Mouse (Mus musculus): ENCODE results near the gene Actr3b.
A peak's percentile ranks its signal among the peaks of the same experiment; 100 is the strongest.
"Not testable (repeated sequence)": the region's sequence is repeated elsewhere in the genome, so short reads cannot be mapped to it uniquely, and the experiment has no call there.

Gene Actr3b

DNA sequence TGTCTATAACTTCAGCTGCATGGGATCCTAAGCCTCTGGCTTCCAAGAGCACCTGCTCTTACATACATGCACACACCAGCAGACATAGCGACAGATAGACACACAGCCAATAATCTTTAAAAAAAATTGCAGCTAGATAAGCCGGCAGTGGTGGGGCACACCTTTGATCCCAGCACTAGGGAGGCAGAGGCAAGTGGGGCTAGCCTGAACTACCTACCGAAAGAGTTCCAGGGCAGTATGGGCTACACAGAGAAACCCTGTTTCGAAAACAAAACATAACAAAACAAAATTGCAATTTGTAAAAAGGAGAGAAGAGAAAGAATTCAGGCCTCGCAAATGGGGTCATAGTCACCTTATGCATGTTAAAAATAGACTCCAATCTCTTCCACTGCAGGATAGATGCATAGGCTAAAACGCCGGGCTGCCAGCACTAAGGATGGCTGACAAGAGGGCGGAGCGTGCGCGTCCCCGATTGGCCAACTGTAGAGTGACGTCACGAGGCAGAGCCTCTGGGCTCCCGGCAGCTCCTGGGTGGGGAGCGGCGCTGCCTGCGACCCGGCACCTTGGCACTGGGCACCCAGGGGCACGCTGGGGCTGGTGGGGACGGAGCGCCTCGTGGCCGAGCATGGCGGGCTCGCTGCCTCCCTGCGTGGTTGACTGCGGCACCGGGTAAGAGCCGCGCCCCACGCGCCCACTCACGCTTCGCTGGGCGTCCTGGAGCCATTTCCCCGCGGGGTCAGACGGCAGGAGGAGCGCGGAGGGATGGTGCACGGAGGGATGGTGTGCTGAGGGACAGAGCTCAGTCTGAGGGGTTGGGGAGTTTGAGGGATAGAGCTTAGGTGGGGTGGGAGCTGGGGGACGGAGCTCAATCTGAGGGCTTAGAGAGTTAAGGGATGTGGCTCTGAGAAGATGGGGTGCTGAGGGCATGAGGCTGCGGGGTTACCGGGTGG lies at the start of gene Actr3b:
TSS of gene Actr3b (plus strand) at position 538 of the 950 bp plus-strand sequence.
- peak; percentile 70 for DNase-seq (ENCODE audit: low spot score)

DNA sequence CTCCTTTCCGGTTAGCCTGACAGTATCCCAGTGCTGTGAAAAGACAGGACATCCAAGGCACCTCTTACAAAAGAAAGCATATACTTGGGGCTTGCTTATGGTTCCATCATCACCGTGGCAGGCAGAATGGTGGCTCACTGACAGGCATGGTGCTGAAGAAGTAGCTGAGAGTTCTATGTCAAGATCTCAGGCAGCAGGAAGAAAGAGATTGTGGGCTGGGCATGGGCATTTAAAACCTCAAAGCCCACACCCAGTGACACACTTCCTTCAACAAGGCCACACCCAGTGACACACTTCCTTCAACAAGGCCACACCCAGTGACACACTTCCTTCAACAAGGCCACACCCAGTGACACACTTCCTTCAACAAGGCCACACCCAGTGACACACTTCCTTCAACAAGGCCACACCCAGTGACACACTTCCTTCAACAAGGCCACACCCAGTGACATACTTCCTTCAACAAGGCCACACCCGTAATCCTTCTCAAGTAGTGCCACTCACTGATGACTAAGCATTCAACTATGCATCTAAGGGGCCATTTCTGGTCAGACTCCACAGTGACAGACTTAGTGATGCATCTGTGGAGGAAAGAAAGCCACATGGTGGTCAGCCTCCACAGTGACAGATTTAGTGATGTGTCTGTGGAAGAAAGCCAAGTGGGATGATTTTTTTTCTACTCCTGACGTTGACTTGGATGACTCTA lies 46.6 kb upstream of the Actr3b start:
- DNase-seq (ENCODE audit: low spot score) = not testable (repeated sequence)

DNA sequence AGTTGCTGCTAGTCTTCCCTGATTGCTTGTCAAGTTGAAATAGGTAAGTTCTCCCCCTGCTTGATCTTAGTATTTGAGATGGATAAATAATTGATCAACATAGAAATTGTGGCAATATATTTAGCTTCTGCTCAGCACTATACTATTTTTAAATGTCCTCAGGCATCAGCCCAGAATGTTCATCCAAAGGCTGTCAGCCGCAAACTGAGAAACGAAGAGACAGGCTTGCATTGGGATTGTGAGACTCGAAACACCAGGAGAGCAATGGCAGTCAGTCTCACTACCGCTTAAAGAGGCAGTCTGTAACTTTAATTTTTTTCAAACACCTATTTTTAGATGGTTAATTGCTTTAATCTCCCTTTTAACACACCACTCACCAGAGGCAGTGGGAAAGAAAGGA lies 40.4 kb upstream of the Actr3b start:
- no peak for DNase-seq (ENCODE audit: low spot score)

DNA sequence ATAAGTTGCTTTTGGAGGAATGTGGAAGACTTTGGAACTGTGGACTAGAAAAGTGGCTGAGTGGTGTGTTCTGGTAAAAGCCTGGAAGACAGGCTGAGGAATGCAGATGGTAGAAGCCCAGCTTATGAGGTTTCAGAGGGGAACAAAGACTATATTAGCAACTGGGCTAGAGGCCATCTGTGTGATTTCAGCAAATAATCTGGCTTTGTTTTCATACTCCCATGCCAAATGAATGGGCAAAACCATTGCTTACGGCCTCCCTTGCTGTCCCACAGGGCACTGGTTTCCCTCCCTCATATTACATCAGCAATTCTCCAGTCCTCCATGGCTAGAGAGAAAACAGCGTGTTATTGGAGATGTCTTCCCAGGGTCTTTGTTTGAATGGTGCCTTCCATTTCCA lies 36.8 kb upstream of the Actr3b start:
- DNase-seq (ENCODE audit: low spot score) = no peak

DNA sequence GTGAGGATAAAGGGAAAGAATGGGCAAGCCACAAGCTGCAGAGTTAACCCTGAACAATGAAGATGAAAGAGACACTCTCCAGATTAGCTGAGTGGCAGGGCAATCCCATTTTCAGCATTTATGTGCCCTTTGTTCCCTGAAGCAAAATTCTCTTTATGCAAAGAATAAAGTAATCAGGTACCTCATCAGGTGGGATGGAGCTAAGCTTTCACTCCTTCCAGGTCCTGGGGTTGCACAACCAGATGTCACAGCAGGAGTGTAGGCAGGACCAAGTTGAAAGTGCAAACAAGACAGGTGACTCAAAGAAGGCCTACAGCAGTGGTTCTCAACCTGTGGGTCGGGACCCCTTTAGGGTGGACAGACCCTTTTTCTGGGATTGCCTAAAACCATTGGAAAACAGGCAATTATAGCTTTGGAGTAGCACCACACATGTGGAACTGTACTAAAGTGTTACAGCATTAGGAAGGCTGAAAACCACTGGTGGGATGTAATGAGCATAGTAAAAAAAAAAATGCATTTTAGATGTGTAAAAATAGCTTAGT lies 35.6 kb upstream of the Actr3b start:
- DNase-seq (ENCODE audit: low spot score) = no peak

DNA sequence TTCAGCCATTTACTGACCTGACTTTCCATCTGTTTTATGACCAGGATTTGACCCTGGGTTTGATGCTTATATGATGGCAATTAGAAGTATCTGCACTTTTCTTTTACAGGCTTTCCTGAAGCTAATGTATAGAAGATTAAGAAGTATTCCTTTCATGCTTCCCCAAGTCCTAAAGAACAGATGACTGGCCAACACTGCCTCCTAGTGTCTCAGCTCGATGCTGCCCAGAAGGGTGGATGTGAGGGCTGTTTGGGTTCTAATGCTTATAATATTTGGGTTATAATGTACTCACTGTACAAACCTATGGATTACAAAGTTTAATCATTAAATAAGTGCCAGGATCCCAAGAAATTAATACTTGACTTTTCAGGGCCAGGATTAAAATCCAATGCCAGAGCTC lies 25.5 kb upstream of the Actr3b start:
- DNase-seq (ENCODE audit: low spot score) = peak; percentile 38

DNA sequence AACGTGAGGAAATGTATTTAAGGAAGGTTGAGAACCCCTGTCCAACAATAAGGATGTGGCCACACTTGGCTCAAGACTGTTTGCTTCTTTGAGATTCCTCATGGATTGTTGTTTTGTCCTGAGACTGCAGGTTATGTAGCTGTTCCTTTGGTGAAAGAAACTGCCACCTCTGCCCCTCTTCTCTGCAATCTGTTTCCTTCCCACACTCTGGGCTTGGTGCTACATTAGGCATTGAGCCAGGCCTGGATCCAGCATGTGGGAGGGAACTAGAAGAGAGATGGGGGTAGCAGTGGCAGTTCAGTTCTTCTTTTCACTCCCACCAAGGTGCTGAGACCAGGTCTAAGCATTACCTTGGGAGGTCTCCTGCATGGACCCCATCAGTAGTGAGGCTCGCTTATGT lies 23.9 kb upstream of the Actr3b start:
- no peak for DNase-seq (ENCODE audit: low spot score)

DNA sequence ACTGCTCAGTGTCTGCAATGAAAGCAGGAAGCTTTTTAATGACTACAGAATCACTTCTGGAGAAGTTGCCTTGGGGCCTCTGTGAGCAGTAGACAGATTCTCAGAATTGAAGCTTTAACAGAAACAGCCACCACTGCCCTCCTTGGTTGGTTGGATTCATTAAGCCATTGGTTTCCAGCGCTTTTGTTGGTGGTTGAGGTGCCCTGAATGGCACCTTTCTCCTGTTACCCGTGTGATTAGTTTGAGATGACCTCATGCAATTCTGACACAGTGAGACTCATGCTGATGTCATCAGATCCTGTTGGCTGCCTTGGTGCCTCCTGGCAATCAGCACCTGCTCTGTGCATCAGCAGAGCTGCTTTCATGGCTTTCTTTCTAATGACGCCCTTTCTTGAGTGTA lies 21.3 kb upstream of the Actr3b start:
- no peak for DNase-seq (ENCODE audit: low spot score)

DNA sequence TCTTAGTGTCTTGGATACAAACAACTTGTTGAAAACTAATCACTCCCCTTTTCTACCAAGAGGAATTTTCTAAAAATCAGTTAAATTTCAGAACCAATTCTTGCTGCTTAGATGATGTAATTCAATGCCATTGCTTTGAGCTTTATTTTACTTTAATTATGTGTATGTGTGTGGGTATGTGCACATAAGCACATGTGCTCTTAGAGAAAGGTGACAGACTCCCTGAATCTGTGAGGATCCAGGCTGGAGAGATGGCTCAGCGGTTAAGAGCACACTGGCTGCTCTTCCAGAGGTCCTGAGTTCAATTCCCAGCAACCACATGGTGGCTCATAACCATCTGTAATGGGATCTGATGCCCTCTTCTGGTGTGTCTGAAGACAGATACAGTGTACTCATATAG lies 20.9 kb upstream of the Actr3b start:
- not testable (repeated sequence) for DNase-seq (ENCODE audit: low spot score)

DNA sequence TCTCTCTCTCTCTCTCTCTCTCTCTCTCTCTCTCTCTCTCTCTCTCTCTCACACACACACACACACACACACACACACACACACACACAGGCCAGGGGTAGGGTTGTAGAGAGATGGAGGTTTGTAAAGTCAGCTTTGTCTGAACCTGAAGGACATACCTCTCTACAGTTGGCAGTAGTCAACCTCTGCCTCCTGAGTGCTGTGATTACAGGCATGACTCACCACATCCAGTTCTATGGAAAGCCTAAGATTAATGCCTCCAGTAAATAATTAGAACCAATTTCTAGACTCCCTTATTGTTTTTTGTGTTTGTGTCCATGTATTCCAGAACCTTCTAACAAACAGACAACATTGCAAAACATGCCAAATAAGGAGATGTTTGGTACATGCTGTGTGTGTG lies 11.9 kb upstream of the Actr3b start:
- no peak for DNase-seq (ENCODE audit: low spot score)

DNA sequence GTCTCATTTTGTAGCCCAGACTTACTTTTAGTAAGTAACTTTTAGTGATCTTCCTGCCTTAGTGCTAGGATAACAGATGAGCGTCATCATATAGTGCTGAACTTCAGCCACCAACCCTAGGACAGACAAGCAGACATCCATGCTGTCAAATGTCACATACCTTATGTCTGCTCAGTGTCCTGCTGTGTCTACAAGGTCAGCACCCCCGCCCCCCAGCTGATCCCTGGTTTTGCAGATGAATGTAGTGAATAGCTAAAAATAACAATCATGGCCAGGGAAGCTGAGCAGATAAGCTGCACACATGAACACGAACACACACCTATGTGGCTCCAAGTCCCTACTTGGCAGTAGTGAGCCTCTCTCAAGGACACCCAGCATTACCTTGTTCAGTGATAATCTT lies 11.2 kb upstream of the Actr3b start:
- DNase-seq (ENCODE audit: low spot score) = no peak

DNA sequence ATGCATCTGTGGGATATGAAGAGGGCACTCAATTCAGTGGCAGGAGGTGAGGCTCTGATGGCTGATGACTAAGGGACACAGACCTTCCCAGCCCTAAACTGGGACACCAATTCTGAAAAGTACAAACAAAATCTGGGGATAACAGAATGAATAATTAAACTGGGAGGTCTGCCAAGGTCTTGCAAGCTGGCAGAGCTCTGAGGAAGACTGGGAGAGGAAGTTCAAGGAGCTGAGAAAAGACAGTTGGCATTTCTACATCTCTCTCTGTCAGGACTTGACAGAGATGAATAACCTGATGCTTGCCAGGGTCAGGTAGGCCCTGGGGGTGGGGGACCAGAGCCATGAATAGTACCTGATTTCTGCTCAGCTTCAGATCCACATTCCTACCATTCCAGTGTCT lies 8.2 kb upstream of the Actr3b start:
- DNase-seq (ENCODE audit: low spot score) = no peak

DNA sequence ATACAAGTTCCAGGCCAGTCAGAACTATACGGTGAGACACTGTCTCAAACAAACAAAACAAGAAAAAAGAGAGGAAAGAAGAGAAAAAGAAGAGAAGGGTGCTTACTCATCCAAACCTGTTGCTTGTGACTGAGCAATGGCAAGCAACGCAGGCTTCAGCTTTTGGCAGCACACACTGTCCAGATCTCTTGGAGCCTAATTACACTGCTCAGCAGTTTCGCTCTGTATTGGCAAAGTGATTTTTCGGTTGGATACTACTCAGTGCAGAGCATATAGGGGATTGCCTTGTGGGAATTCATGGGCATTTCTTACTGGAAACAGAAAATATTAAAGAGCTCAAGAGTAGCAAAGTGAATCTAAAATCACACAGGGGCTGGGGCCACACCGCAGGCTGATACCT lies 6.9 kb upstream of the Actr3b start:
- DNase-seq (ENCODE audit: low spot score) = no peak

DNA sequence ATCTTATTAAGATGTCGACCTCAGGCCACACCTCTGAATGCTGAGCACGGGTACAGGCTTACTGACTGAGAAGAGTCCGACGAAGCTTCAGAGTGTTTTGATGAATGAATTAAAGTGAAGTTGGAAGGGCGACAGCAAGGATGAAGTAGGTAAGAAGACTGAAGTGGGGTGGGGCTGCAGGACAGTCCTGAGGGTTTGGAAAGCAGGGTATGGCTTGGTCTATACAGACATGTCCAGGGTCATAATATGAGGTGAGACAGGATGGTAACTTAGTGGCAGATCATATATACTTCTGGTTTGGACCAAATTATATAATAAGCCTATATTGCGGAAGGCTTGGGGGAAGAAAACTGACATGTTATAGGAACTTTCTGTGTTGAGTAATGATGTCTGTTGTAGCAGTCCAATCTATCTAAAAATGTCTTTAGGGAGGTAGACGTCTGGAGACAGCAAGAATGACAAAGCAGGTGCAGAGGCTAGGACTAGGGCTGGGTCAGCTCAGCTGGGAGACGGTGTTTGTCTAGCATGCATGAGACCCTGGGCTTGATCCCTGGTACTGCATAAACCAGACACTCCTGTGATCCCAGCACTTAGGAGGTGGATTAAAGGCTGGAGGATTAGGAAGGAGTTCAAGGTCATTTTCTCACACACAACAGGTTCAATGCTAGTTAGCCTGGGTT lies 6.1 kb upstream of the Actr3b start:
- DNase-seq (ENCODE audit: low spot score) = no peak

DNA sequence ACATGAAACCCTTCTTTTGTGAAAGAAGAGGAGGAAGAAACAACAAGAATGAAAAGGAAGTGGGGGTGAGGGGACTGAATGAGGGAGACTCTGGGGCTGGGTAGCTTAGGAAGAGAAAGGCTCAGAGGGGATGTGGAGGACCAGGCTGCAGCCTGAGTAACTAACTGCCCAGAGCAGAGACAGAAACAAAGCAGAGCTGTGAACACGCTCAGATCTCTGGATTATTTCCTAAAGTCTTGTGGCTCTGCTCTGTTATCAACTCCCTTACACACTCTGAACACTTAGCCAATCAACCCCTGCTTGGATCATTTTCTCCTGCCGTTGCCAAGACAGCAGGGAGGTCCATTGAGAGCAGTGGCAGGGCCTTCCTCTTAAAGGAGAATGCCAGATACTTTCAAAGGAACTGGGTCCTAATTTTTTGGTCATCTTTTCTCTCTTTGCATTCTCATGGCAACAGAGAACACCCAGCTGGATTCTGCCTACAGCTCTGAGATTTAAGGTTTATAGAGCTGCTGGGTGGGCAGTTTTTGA lies 5.5 kb upstream of the Actr3b start:
- DNase-seq (ENCODE audit: low spot score) = no peak

DNA sequence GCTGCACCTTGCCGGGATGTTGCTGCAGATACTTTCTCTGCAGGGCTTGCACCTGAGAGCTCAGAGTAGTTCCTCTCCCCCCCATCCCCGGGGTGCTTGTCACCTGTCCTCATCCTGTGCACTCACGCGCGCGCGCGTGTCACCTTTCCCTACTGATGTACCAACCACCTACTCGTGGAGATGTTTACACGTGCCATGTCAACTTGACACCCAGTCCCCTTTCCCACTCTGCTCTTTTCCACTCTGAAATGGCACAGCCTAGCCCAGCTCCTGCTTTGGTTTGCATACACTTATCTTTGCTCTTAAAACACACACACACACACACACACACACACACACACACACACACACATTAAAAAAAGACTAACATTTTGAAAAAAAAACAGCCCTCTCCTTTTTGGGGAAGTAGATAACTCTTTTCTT lies 624 bp downstream of the Actr3b start:
- DNase-seq (ENCODE audit: low spot score) = no peak

DNA sequence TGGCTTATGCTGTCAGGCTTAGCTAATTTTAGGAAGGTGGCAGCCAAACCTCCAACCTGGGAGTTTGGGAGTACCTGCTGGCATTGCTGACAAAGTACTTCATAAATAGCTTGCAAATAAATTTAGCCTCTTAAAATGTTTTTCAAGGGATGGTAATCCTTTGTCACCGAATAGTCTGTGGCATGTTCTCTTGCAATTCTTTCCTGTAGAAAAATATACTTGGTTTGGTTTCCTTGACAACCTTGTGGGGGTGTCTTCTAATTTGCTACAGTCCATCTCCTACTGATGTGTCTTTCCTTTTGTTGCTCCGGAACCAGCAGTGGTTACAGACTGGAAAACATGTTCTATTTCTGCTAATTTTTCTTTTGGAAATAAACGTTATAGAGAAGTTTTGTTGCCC lies 1.1 kb downstream of the Actr3b start:
- DNase-seq (ENCODE audit: low spot score) = no peak

DNA sequence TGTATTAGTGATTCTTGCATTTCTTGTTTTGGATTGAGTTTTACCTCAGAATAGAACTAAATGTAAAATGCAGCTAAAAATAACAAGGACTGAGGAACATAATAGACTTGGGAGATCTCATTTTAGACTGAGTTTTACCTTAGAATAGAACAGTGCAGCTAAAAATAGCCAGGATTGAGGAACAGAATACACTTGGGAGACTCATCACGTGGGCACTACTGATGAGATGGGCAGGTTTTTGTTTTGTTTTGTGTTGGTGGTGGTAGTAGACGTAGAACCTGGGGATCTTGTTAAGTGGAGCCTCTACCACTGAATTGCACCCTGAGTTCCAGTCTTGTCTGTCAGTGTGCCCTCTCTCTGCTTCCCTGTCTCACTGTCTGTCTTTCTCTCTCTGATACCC lies 2.1 kb downstream of the Actr3b start:
- no peak for DNase-seq (ENCODE audit: low spot score)

DNA sequence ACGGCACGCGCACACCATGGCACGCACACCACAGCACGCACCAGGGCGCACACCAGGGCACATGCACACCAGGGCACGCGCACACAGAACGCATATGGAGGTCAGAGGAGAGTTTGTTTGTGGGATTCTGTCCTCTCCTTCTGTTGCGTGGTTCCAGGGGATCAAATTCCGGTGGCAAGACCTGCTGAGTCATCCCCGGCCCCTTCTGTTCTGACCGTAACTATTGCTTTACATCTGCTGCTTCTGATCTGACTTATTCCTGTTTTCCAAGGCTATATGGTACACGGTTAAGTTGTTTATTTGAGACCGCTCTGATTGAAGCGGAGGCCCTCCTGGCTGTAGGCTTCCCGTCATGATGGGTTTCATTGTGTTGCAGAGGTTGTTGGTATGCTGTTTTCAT lies 9.2 kb downstream of the Actr3b start:
- DNase-seq (ENCODE audit: low spot score) = no peak

DNA sequence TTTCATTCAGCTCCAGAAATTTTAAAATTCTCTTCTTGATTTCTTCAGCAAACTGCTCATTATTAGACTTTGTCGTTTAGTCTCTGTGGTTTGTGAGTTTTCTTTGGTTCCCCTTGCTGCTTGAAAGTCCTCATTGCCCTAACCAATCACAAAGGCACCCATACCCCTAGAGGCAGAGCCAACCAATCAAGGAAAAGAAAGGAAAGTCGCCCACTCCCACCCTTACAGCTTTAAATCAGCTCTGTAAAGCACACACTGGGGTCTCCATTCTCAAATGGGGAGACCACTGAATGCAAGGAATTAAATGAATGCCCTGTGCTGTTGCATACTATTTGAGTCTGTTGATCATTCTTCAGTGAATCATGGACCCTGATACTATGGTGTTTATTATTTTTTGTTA lies 9.6 kb downstream of the Actr3b start:
- DNase-seq (ENCODE audit: low spot score) = no peak

DNA sequence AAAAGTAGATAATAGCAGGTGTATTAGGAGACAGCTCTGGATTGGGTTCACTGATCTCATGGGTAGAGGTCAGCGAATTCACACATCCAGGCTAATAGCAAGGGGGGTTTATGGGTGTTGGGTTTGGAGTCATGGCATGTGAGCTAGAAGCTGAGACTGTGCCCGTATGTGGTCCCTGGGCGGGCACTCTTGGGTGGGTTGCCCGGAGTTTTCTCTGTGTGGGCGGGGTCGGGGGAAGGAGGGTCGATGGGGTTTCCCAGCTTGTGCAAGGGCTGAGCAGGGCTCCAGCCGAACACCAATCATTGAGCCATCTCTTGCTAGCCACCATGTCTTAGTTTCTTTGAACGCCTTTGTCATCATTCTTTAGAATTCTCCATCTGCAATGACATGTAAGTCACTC lies 12.7 kb downstream of the Actr3b start:
- DNase-seq (ENCODE audit: low spot score) = no peak
